Mouse (Mus musculus): ENCODE data around the gene Clrn2. TPM values are rescaled to one million over a fixed set of nuclear protein-coding genes. Genes with fewer than 3 reads are reported as not detected.
"Not testable (repeated sequence)": the region's sequence is repeated elsewhere in the genome, so short reads cannot be mapped to it uniquely, and the experiment has no call there.

Clrn2 gene
- polyA plus RNA-seq (2012; ENCODE audit: insufficient read depth, insufficient read length, missing spikeins), result not detected in 2 replicates

DNA sequence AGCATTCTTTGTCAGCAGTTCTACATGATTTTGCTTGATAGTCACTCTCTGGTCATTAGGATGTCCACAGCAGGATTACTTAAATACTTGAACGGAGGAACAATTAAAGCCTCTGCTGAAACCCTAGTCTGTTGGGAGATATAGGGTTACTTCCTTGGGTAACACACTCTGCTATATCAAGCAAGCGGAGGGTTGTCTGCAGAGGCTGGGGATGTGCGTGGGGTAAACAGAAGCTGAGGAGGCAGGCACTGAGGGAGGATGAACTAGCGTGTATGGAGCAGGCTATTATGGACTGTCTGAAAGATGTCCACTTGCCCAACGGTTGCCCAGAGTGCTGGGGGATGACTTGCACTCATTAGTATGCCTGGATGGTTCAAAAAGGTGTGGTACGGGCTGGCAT, at the start of gene Clrn2:
TSS of gene Clrn2 (plus strand) at position 301 of the 400 bp plus-strand sequence.
- Histone ChIP-seq H3K27ac (replicated peaks; ENCODE audit: low read depth, low read length) (no peak within 1 kb of the TSS), H3K4me3 (ENCODE audit: insufficient read depth, low read depth, low read length) (no peak within 1 kb of the TSS), H3K4me1 (ENCODE audit: control insufficient read depth, insufficient read depth, insufficient read length, low read length) (peaks cover 8% of the 10 kb centered on the region)

DNA sequence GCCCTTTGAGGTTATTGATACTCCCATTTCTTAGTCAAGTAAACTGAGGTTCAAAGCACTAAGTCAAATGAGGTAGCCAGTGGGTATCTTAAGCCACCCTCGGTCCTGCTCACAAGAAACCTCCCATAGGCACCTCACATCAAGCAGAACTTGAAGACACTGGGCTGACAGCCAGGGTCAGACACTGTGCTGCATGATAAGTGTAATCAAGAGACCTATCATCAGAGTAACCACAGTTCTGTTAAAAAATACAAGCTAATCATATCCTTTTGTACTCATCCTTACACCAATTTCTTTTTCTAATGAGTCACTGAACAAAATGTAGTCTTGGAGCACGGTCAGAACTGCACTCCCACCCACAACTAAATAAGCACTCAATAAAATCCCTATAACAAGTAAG, 47.4 kb upstream of the Clrn2 start:
- no peak overlapping the region for H3K4me3 ChIP-seq (ENCODE audit: insufficient read depth, low read depth, low read length)
- H3K27ac ChIP-seq (replicated peaks; ENCODE audit: low read depth, low read length), result no peak overlapping the region
- no peaks in the 10 kb centered on the region for H3K4me1 ChIP-seq (ENCODE audit: control insufficient read depth, insufficient read depth, insufficient read length, low read length)

DNA sequence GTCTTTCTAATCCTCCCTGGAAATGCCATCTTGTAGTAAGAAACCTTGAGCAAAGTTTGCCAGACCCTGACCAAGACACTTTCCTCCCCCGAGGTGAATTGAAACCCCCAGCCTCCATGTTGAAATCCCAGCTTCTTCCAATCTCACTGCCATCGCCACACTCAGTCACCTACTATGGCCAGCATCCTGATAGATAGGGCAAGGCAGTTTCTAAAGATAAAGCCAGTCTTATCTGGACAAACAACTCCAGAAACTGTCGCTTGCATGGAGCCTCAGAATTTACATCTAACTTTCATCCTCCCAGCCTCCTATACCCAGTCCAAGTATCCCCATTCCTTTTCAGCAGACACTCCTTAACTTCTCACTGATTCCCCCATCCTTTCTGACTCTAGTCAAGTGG, 37.1 kb upstream of the Clrn2 start:
- H3K27ac ChIP-seq (replicated peaks; ENCODE audit: low read depth, low read length), result no peak overlapping the region
- no peaks in the 10 kb centered on the region for H3K4me1 ChIP-seq (ENCODE audit: control insufficient read depth, insufficient read depth, insufficient read length, low read length)
- H3K4me3 ChIP-seq (ENCODE audit: insufficient read depth, low read depth, low read length), result no peak overlapping the region

DNA sequence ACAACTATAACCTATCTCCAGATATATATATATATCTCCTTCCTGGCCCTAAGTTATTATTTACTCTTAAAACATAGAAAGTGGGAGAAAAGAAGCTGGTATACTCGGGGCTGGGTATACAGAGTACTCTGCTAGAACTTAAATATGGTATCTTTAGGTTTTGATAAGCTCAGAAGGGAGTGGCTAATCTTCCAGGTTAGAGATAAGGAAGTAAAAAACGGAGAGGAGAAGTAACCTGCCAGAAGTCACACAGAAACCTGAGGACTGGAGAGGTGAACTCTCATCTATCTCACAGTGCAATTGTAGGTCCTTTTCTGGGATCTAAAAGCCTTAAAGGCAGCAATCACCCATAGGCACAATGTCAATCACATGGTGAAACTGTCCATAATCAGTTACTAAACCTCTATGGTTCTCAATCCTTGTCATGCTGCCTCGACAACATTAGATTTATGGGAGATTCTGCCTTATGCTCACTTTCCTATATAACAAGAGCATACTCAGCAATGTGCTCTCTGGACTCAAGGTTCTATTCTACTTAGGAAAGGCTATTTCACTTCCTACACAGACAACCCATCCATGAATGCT, 35.6 kb upstream of the Clrn2 start:
- no peak overlapping the region for H3K27ac ChIP-seq (replicated peaks; ENCODE audit: low read depth, low read length)
- no peak overlapping the region for H3K4me3 ChIP-seq (ENCODE audit: insufficient read depth, low read depth, low read length)
- H3K4me1 ChIP-seq (ENCODE audit: control insufficient read depth, insufficient read depth, insufficient read length, low read length), result no peaks in the 10 kb centered on the region

DNA sequence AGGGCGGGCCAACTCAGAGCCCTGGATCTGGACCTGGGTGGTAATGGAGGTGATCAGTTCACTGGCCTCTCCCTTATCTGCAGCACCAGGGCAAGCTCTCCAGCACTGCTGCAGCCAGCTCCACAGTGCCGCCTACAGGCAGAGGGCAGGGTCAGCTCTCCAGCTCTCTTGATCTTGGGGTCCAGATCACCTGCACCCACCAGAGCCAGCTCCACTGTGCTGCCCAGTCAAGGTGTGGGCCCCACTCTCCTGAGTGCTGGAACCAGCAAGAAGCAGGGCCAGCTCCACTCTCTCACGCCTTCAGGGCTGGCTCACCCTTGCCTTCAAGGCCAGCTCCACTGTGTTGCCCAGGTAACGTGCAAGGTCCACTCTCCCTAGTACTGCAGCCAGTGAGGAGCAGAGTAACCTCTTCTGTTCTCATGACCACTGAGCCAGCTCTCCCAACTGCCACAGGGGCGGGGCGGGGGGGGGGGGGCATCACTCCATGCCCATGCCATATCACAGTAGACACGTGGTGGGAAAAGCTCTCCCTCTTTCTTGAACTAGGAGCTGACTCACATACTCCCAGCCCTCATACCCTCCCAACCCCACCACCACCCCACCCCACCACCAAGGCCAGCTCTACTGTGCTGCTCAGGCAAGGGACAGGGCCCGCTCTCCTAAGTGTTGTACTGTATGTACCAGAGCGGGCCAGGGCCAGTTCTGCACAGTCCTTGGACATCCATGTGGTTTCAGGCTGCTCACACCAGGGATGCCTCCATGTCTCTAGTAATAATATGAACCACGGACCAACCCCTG, 33.5 kb upstream of the Clrn2 start:
- H3K4me1 ChIP-seq (ENCODE audit: control insufficient read depth, insufficient read depth, insufficient read length, low read length), result no peaks in the 10 kb centered on the region
- H3K27ac ChIP-seq (replicated peaks; ENCODE audit: low read depth, low read length), result no peak overlapping the region
- H3K4me3 ChIP-seq (ENCODE audit: insufficient read depth, low read depth, low read length), result no peak overlapping the region

DNA sequence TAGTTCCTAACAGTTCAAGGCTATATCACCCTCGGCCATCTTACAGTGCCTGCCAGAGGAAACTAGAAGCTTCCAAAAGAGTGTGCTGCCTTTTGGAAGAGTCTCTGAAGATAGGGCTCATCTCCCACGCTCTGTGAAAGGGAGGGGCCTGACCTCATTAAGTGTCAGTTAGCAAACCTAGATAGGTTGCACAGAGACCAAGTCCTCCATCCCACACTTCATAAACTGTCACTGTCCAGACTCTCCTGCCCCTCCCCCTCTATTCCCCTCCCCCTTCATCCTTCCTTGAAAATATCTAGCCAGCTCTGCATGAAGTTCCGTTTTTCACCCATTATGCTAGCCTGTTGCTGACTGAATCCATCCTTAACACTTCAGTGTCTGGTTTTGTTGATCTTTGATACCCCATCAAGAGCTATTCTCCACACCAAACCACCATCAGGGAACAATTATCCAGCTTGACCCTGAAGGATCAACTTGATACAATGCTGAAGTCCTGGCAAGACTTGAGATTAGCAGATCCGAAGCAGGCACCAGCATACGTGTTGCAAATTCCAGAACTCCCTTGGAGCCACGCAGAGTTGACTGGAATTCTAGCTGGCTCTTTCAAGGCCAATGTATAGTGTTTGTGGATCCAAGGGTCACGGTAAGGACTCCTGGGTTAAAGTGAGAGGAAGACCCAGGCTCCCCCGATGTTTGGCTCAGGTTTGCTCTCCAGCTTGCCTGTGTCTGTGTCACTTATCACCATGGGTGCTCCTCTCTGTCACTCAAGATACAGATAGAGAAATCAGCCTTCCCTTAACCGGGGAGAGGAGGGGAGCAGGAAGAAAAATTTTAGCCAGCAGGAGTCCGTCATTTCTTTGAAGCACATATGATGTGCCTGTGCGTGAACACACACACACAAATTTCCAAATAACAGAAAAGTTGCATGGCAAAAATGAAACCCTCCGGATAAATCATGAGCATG, 31.4 kb upstream of the Clrn2 start:
- no peak overlapping the region for H3K27ac ChIP-seq (replicated peaks; ENCODE audit: low read depth, low read length)
- no peak overlapping the region for H3K4me3 ChIP-seq (ENCODE audit: insufficient read depth, low read depth, low read length)
- H3K4me1 ChIP-seq (ENCODE audit: control insufficient read depth, insufficient read depth, insufficient read length, low read length), result no peaks in the 10 kb centered on the region

DNA sequence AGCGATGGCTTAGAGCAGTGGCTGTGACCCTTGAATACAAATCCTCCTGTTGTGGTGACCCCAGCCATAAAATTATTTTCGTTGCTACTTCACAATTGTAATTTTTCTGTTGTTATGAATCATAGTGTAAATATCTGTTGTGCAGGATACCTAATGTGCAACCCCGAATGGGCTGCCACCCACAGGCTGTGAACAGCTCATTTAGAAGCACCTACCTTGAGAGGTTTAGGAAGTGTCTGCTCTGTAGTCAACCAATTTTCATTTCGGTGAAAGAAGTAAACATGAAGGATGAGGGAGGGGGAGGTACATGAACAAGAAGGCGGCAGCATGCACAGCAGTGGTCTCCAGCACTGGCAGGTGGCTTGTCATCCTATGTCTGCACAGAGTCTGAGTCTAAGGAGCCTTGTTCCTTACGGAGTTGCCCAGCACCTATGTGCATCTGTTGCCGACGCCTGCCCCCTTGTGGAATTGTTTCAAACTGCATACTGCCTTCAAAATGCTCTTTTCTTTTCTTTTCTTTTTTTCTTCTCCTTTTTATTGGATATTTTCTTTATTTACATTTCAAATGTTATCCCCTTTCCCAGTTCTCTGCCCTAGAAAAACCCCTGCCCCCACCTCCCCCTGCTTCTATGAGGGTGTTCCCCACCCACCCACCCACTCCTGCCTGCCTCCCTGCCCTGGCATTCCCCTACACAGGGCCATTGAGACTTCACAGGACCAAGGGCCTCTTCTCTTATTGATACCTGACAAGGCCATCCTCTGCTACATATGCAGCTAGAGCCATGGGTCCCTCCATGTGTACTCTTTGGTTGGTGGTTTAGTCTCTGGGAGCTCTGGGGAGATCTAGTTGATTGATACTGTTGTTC, 29.3 kb upstream of the Clrn2 start:
- H3K4me3 ChIP-seq (ENCODE audit: insufficient read depth, low read depth, low read length), result no peak overlapping the region
- H3K27ac ChIP-seq (replicated peaks; ENCODE audit: low read depth, low read length), result no peak overlapping the region
- H3K4me1 ChIP-seq (ENCODE audit: control insufficient read depth, insufficient read depth, insufficient read length, low read length), result no peaks in the 10 kb centered on the region

DNA sequence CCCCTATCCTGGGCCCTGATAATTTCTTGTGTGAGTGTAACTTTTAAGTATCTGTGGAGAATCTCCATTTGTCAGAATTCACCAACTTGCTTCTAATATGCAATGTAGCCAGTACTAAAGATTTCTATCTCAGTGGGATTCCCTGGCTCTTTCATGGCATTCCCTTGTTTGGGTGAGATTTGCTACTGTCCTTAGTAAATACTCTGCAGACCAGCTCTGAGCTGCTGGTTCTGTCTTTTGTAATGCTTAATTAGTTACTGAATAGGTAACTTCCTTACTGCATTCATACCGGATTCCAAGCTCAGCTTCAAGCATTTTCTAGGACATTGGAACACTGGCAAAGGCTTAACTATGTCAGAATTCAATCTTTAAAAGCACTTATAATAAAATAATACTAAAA, 27.8 kb upstream of the Clrn2 start:
- H3K4me3 ChIP-seq (ENCODE audit: insufficient read depth, low read depth, low read length); H3K27ac ChIP-seq (replicated peaks; ENCODE audit: low read depth, low read length); H3K4me1 ChIP-seq (ENCODE audit: control insufficient read depth, insufficient read depth, insufficient read length, low read length): not testable (repeated sequence)

DNA sequence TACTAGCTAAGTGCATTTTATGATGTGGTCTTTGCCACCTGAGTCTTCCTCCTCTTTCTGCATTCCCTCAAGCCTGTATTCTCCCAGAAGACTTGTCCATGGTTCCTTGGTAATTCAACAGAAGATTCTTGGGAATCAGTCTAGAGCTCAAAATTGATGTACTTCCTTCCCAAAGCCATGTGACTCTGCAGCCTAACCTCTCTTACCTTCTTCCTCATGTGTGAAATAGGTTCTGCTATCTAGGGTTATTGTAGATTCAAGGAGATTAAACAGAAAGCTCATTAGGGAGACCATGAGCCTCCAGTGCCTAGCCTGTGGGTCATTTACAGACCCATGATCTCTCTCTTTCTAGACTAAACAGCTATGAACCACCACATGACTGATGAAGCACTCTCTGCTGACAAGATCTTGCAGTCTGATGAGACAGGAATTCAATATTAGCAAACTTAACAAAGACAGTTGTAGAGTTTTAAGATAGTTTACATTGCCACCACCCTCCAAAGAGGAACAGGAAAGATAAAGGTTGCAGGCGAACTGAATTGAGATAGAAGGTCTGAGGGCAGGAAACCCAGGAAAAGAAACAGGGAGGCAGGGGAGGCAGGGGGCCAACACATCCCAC, 27.0 kb upstream of the Clrn2 start:
- no peak overlapping the region for H3K27ac ChIP-seq (replicated peaks; ENCODE audit: low read depth, low read length)
- H3K4me1 ChIP-seq (ENCODE audit: control insufficient read depth, insufficient read depth, insufficient read length, low read length), result no peaks in the 10 kb centered on the region
- H3K4me3 ChIP-seq (ENCODE audit: insufficient read depth, low read depth, low read length), result no peak overlapping the region

DNA sequence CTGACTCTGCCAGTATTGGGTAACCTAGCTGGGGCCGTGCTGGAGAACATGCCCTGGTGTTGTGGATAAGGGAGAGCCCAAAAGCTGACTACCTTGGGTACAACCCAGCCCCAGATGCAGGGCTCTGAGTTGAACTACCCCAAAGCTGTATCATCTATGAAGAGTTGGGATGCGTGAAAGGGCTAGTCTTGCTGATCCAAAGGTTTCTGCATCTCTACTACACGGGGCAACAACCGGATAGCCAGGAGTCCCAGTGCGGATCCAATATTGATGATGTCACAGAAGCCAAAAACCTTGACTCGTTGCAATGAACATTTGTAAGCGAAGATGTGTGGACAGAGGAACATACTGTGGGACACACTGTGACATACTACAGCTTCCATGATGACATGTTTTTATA, 25.7 kb upstream of the Clrn2 start:
- Histone ChIP-seq H3K4me3 (ENCODE audit: insufficient read depth, low read depth, low read length) (no peak overlapping the region), H3K4me1 (ENCODE audit: control insufficient read depth, insufficient read depth, insufficient read length, low read length) (no peaks in the 10 kb centered on the region), H3K27ac (replicated peaks; ENCODE audit: low read depth, low read length) (no peak overlapping the region)

DNA sequence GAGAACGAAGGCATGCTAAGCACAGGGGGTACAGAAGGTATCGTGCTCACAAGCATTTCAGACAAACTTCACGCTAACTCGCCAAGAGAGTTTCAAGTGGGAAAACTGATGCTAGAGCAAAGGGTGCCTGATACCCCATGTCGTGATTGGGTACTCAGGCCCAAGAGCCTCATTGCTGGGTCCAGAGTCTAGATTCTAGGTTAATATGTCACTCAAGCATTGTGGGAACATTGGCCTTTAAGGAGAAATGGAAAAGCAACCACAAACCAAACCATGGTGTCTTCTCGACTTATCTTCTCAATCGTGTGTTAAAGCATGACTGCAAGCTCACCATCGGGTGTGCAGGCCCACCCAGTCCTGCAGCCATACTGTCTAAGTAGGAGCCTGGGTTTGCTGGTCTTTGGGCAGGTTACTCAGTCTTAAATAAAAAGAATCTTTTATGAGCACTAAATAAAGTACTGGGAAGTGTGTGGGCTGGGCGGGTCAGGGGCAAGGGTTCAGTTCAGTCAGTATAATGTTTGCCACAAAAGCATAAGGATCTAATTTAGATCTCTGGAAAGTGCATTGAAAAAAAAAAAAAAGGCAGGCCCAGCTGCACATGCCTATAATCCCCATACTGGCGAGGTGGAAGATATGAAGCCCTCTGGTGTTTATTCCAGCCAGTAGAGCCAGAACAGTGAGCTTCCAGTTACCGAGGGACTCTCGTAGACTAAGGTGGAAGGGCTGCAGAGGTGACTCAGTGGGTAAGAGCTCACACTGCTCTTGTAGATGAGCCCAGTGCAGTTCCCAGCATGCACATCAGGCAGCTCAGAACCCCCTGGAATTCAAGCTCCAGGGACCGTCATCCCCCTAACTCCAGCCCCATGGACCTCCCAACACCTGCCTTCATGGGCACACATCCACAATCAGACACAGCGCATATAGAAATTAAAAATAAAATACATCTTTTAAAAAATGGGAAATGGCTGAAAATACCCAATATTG, 17.3 kb upstream of the Clrn2 start:
- Histone ChIP-seq H3K4me3 (ENCODE audit: insufficient read depth, low read depth, low read length) (no peak overlapping the region), H3K27ac (replicated peaks; ENCODE audit: low read depth, low read length) (no peak overlapping the region), H3K4me1 (ENCODE audit: control insufficient read depth, insufficient read depth, insufficient read length, low read length) (no peaks in the 10 kb centered on the region)

DNA sequence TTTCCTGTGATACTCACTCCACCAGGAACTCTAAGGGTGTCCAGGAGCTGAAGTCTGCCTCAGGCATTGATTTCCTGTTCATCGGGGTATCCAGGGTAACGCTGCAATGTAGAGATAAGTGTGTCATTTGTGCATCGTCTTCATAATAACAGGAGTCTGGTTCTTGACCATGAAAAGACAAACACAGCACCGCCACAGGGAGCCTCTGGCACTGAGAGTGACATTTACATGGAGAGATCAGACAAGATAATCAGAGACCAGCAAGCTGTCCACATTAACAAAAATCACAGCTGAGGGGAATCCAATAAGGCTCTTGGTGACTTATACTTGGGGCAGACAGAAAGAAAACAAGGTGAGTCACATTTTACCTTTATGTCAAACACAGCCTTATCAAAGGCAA, 15.7 kb upstream of the Clrn2 start:
- Histone ChIP-seq H3K4me3 (ENCODE audit: insufficient read depth, low read depth, low read length) (no peak overlapping the region), H3K27ac (replicated peaks; ENCODE audit: low read depth, low read length) (no peak overlapping the region), H3K4me1 (ENCODE audit: control insufficient read depth, insufficient read depth, insufficient read length, low read length) (no peaks in the 10 kb centered on the region)

DNA sequence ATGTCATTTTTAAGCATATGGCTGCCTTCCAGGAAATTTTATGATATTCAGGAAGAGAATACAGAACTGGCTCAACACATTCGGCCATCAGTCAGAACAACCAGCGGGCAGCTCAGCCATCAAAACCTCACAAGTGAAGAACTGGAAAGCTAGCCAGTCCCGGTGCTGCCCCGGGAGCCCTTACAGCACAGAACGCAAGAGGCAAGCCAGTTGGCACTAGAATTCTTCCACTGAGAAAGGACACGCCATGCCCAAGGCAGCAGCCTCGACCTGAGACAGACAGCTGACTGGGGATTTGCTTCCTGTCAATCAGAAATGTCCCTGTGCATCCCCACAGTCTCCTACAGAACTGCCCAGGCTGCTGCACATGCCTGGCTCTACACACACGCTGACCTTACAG, 15.2 kb upstream of the Clrn2 start:
- Histone ChIP-seq H3K4me1 (ENCODE audit: control insufficient read depth, insufficient read depth, insufficient read length, low read length) (no peaks in the 10 kb centered on the region), H3K4me3 (ENCODE audit: insufficient read depth, low read depth, low read length) (no peak overlapping the region), H3K27ac (replicated peaks; ENCODE audit: low read depth, low read length) (no peak overlapping the region)
